Mouse (Mus musculus) G1E (cell line): ENCODE results near the gene Stx1a.

Experiments used
- CTCF ChIP-seq: IDR thresholded peaks from 2 replicates; pipeline ENCODE4 v1.5.1; 2012; ENCODE audit warnings: low read depth, low read length, inconsistent platforms, mixed read lengths
- GATA1 ChIP-seq: IDR thresholded peaks from 2 replicates; pipeline ENCODE4 v1.6.1; 2012; ENCODE audit warnings: borderline replicate concordance, low read length, inconsistent platforms, mixed read lengths
- GATA2 ChIP-seq: IDR thresholded peaks from 2 replicates; pipeline ENCODE4 v1.6.1; 2012; ENCODE audit warnings: low read depth, low read length, inconsistent platforms, borderline replicate concordance
- TAL1 ChIP-seq: conservative IDR thresholded peaks from 2 replicates; pipeline ENCODE4 v1.6.1; 2012; ENCODE audit warnings: low read depth, low read length, inconsistent platforms, mixed read lengths

GRCm38 (mm10) chr5:135042105-135042788 is 19.0 kb downstream of the Stx1a start:
- TF ChIP-seq CTCF (no peak), TAL1 (no peak), GATA2 (no peak), GATA1 (no peak)
